Mouse (Mus musculus) kidney, postnatal 0 days (tissue): ENCODE measurements around the gene Ppard. TPM values are rescaled to one million over a fixed set of nuclear protein-coding genes. Genes with fewer than 3 reads are reported as not detected.

Experiments used
- ATAC-seq: fragments of 200-750 bp; cut with Nextera tagmentation; replicated peaks from 2 replicates; pipeline ENCODE4 v1.8.0; 2017; ENCODE audit warnings: low read depth, moderate number of reproducible peaks, moderate TSS enrichment, moderate library complexity; ENCODE audit not compliant: low FRiP score
- DNase-seq: peaks from one replicate; pipeline ENCODE4 v3.0.0-alpha.2; 2016; ENCODE audit warnings: low spot score
- H3K27ac ChIP-seq: fragments of 300-500 bp; sonication (generic); 2 replicates; pipeline ENCODE4 v1.5.1; 2014; ENCODE audit warnings: mild to moderate bottlenecking
- H3K27me3 ChIP-seq: fragments of 300-500 bp; sonication (generic); 2 replicates; pipeline ENCODE4 v1.6.1; 2014; ENCODE audit warnings: low read length, mixed read lengths; ENCODE audit not compliant: insufficient read depth
- H3K36me3 ChIP-seq: fragments of 300-500 bp; sonication (generic); 2 replicates; pipeline ENCODE4 v1.6.1; 2014; ENCODE audit warnings: low read length, mixed read lengths; ENCODE audit not compliant: insufficient read depth
- H3K4me1 ChIP-seq: fragments of 300-500 bp; sonication (generic); replicated peaks from 2 replicates; pipeline ENCODE4 v1.6.1; 2014; ENCODE audit warnings: antibody characterized with exemption, low read length, mixed read lengths; ENCODE audit not compliant: insufficient read depth
- H3K4me2 ChIP-seq: fragments of 300-500 bp; sonication (generic); 2 replicates; pipeline ENCODE4 v1.6.1; 2014; ENCODE audit warnings: mild to moderate bottlenecking, low read length, moderate library complexity, mixed read lengths
- H3K4me3 ChIP-seq: fragments of 300-500 bp; sonication (generic); replicated peaks from 2 replicates; pipeline ENCODE4 v1.5.1; 2014; ENCODE audit warnings: low read depth, low read length
- H3K9ac ChIP-seq: fragments of 300-500 bp; sonication (generic); 2 replicates; pipeline ENCODE4 v1.6.1; 2014; ENCODE audit warnings: low read depth, low read length
- H3K9me3 ChIP-seq: fragments of 300-500 bp; sonication (generic); replicated peaks from 2 replicates; pipeline ENCODE4 v1.6.1; 2016; ENCODE audit warnings: low read length, inconsistent platforms, mixed read lengths
- CTCF ChIP-seq: IDR thresholded peaks from 2 replicates; pipeline ENCODE4 v1.5.1; 2016; ENCODE audit warnings: antibody characterized with exemption, low read depth, mild to moderate bottlenecking, moderate library complexity
- WGBS: fragments of 180-500 bp; shearing (Covaris S2); extraction: QIAGEN DNeasy Blood & Tissue Kit; methylation state at CpG from one replicate; pipeline ENCODE4 v1.1.7; 2014; 5-methylcytosine and 5-hydroxymethylcytosine counted together
- polyA plus RNA-seq: library from polyadenylated mRNA; unstranded; fragments of >200 nt; fragmentation: Nextera tagmentation; extraction: Ambion mirVana; gene quantifications from 2 replicates; pipeline ENCODE4 v1.2.1, GENCODE M21; 2015

Gene Ppard
- polyA plus RNA-seq, 1 experiment from 2014 or later = 2.0 TPM

- TF ChIP-seq CTCF = no peak
- Histone ChIP-seq H3K9me3 (no peaks in the 10 kb centered on the region), H3K36me3 (no peaks in the 10 kb centered on the region), H3K9ac (no peak overlapping the region), H3K27me3 (no peaks in the 10 kb centered on the region), H3K27ac (peak overlapping the region; percentile 82), H3K4me1 (peaks cover 43% of the 10 kb centered on the region), H3K4me2 (no peak overlapping the region), H3K4me3 (no peak overlapping the region)
- ATAC-seq = peak; percentile 71
- peak; percentile 46 for DNase-seq
- 29% methylated on average over 5 of the region's 5 CpGs for WGBS
Measured at GRCm38 (mm10) chr17:28280831-28281377, 48.4 kb downstream of the Ppard start.

GRCm38 (mm10) chr17:28281866-28282441 is 49.5 kb downstream of the Ppard start:
- no peak for TF ChIP-seq CTCF
- ATAC-seq = no peak
- no peak for DNase-seq
- no peak overlapping the region for H3K27ac ChIP-seq
- 93% methylated on average over 7 of the region's 7 CpGs for whole genome bisulfite sequencing
- no peaks in the 10 kb centered on the region for H3K36me3 ChIP-seq
- H3K9ac ChIP-seq = no peak overlapping the region
- H3K27me3 ChIP-seq = no peaks in the 10 kb centered on the region
- no peak overlapping the region for H3K4me2 ChIP-seq
- peaks cover 50% of the 10 kb centered on the region for H3K4me1 ChIP-seq
- H3K9me3 ChIP-seq = no peaks in the 10 kb centered on the region
- H3K4me3 ChIP-seq = no peak overlapping the region

DNA sequence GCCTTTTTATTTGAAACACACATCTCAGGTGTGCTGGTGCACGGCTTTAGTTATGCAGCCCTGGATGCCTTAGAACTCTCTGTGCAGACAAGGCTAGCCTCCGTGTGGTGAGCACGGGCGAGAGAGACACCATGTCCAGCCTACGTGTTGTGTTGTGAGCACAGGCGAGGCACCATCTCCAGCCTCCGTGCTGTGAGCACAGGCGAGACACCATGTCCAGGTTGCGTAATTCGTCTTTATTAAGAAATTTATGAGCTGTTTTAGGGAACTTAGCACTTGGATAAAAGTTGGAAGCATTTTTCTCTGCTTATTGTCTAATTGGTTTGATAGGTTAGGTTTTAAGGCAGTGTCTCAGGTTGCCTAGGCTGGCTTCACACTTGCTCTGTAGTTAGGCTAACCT is 50.7 kb downstream of the Ppard start:
- Histone ChIP-seq H3K4me1 (peaks cover 57% of the 10 kb centered on the region), H3K36me3 (no peaks in the 10 kb centered on the region), H3K4me2 (no peak overlapping the region), H3K4me3 (no peak overlapping the region), H3K9ac (no peak overlapping the region), H3K27ac (no peak overlapping the region), H3K27me3 (no peaks in the 10 kb centered on the region), H3K9me3 (no peaks in the 10 kb centered on the region)
- no peak for ATAC-seq
- TF ChIP-seq CTCF = no peak
- no peak for DNase-seq
- WGBS = 72% methylated on average over 10 of the region's 10 CpGs

- DNase-seq (no peak), ATAC-seq (no peak)
- 54% methylated on average over 10 of the region's 10 CpGs for WGBS
- no peak for TF ChIP-seq CTCF
- H3K9me3 ChIP-seq = no peaks in the 10 kb centered on the region
- H3K27ac ChIP-seq = 0 out of 2 replicates have a peak overlapping the region, but pooled peaks have one; percentile 2
- H3K4me1 ChIP-seq = peaks cover 37% of the 10 kb centered on the region
- H3K4me2 ChIP-seq = no peak overlapping the region
- no peak overlapping the region for H3K4me3 ChIP-seq
- H3K9ac ChIP-seq = 0 out of 2 replicates have a peak overlapping the region, but pooled peaks have one; percentile 31
- no peaks in the 10 kb centered on the region for H3K36me3 ChIP-seq
- H3K27me3 ChIP-seq = no peaks in the 10 kb centered on the region
Measured at GRCm38 (mm10) chr17:28286133-28286532, 53.6 kb downstream of the Ppard start.

GRCm38 (mm10) chr17:28286964-28287363 is 54.5 kb downstream of the Ppard start:
- H3K4me3 ChIP-seq = no peak overlapping the region

GRCm38 (mm10) chr17:28287578-28287977 is 55.1 kb downstream of the Ppard start:
- H3K9ac ChIP-seq = no peak overlapping the region
- TF ChIP-seq CTCF = no peak
- H3K27me3 ChIP-seq = no peaks in the 10 kb centered on the region
- H3K4me2 ChIP-seq = no peak overlapping the region
- no peaks in the 10 kb centered on the region for H3K9me3 ChIP-seq
- H3K27ac ChIP-seq = 0 out of 2 replicates have a peak overlapping the region, but pooled peaks have one; percentile 36
- DNase-seq (no peak), ATAC-seq (0 out of 2 replicates have a peak, but pooled peaks have one; percentile 24)
- WGBS = 53% methylated on average over 8 of the region's 8 CpGs
- H3K36me3 ChIP-seq = no peaks in the 10 kb centered on the region; the same call in 1 of the 2 replicates
- no peak overlapping the region for H3K4me3 ChIP-seq
- peaks cover 35% of the 10 kb centered on the region for H3K4me1 ChIP-seq

More at GRCm38 (mm10) chr17:28286964-28287363, 54.5 kb downstream of the Ppard start:
- Histone ChIP-seq H3K9me3 (no peaks in the 10 kb centered on the region), H3K27me3 (no peaks in the 10 kb centered on the region), H3K36me3 (no peaks in the 10 kb centered on the region; the same call in 1 of the 2 replicates), H3K9ac (0 out of 2 replicates have a peak overlapping the region, but pooled peaks have one; percentile 27), H3K4me1 (peaks cover 37% of the 10 kb centered on the region), H3K4me2 (no peak overlapping the region), H3K27ac (peak overlapping the region; percentile 36; the same call in 1 of the 2 replicates)
- no peak for DNase-seq
- ATAC-seq = peak; percentile 40
- WGBS = 33% methylated on average over 5 of the region's 5 CpGs
- no peak for TF ChIP-seq CTCF
